Mouse (Mus musculus) kidney, adult 10 weeks (tissue): ENCODE measurements around the gene 4930513O06Rik. TPM values are rescaled to one million over a fixed set of nuclear protein-coding genes. Genes with fewer than 3 reads are reported as not detected.

Experiments
- polyA plus RNA-seq: library from polyadenylated mRNA; stranded (reverse); fragments of 350-450 nt; fragmentation: Illumina TruSeq; extraction: RNeasy Lipid Tissue Mini Kit (QIAGEN cat#74804); gene quantifications from one replicate; pipeline ENCODE4 v1.2.3, GENCODE M21; 2014; ENCODE audit warnings: low read depth, low replicate concordance

4930513O06Rik gene
- polyA plus RNA-seq: not detected

DNA sequence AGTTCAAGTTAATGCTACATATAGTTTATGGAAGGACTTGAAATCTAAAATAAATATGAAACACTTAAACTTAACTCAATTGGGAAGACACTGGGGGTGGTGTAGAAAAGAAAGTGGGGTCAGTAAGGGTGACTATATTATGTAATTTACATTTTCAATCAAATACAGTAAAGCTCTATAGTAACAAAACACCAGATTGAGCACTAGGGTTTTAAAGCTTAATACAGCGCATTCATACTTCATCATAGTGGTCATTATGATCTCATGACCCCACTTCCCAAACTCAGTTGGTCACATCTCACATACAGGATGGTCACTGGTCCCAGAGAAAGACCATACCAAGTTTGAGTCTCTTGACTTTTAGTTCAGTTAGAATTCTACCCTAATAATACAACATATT lies at the start of gene 4930513O06Rik:
TSS of gene 4930513O06Rik (plus strand) at position 301 of the 400 bp plus-strand sequence.

GRCm38 (mm10) chrX:139085077-139085476 lies 966 bp upstream of the 4930513O06Rik start, which contains the start of gene Serpina7:
Gene Serpina7, minus strand, starts transcription at chrX:139085236.

Other genes starting within 250 kb of the 4930513O06Rik start
- gene Nrk, start 171.8 kb upstream of the 4930513O06Rik start, polyA plus RNA-seq: 0.12 TPM
- gene Serpina7, start 1.0 kb upstream of the 4930513O06Rik start, polyA plus RNA-seq: 0.53 TPM
- gene 4933428M09Rik, start 93.0 kb downstream of the 4930513O06Rik start, polyA plus RNA-seq: not detected
- gene Mum1l1, start 123.8 kb downstream of the 4930513O06Rik start, polyA plus RNA-seq: 12.2 TPM
- not detected for gene Trap1a, start 247.4 kb downstream of the 4930513O06Rik start, polyA plus RNA-seq